Mouse (Mus musculus) myocyte (in vitro differentiated cells): Measurements from ENCODE around the gene Fxyd6. TPM values are rescaled to one million over a fixed set of nuclear protein-coding genes. Genes with fewer than 3 reads are reported as not detected.

Experiments used
- H3K27me3 ChIP-seq: one replicate; pipeline ENCODE4 v1.6.1; 2011; ENCODE audit not compliant: control insufficient read depth, insufficient read depth, insufficient read length
- H3K36me3 ChIP-seq: one replicate; pipeline ENCODE4 v1.6.1; 2011; ENCODE audit not compliant: control insufficient read depth, insufficient read depth
- H3K4me2 ChIP-seq: one replicate; pipeline ENCODE4 v1.6.1; 2011; ENCODE audit warnings: low read depth, control low read depth
- H3K4me3 ChIP-seq: one replicate; pipeline ENCODE4 v1.5.1; 2011; ENCODE audit warnings: mild to moderate bottlenecking, control low read depth, moderate library complexity
- H3K79me2 ChIP-seq: one replicate; pipeline ENCODE4 v1.6.1; 2011; ENCODE audit not compliant: control insufficient read depth, insufficient read depth
- H3ac ChIP-seq: one replicate; pipeline ENCODE4 v1.6.1; 2011; ENCODE audit not compliant: control insufficient read depth, insufficient read length
- CEBPB ChIP-seq: IDR thresholded peaks from 2 replicates; pipeline ENCODE4 v1.6.1; 2011; ENCODE audit warnings: mild to moderate bottlenecking, moderate library complexity; ENCODE audit not compliant: poor library complexity, insufficient read depth, severe bottlenecking
- E2F4 ChIP-seq: IDR thresholded peaks from one replicate; pipeline ENCODE4 v1.6.1; 2011; ENCODE audit warnings: mild to moderate bottlenecking, control low read depth, moderate library complexity; ENCODE audit not compliant: insufficient read depth
- MAX ChIP-seq: IDR thresholded peaks from one replicate; pipeline ENCODE4 v1.6.1; 2011; ENCODE audit warnings: low read depth, mild to moderate bottlenecking, control low read depth
- MYOD1 ChIP-seq, 3 experiments: IDR thresholded peaks; one replicate each; pipeline ENCODE4 v1.6.1; 2011; ENCODE audit warnings: control low read depth in 2 of 3, low read depth in 2 of 3, mild to moderate bottlenecking in 2 of 3, moderate library complexity in 1 of 3; ENCODE audit not compliant: insufficient read length in 2 of 3, control insufficient read depth in 1 of 3
- MYOG ChIP-seq, 3 experiments: IDR thresholded peaks; one replicate each; pipeline ENCODE4 v1.6.1; 2011; ENCODE audit warnings: control low read depth in 2 of 3, low read depth in 2 of 3, mild to moderate bottlenecking in 2 of 3; ENCODE audit not compliant: insufficient read length in 2 of 3, control insufficient read depth in 1 of 3, insufficient read depth in 1 of 3
- POLR2A ChIP-seq: IDR thresholded peaks from one replicate; pipeline ENCODE4 v1.6.1; 2011; ENCODE audit warnings: low read depth, mild to moderate bottlenecking, control low read depth, moderate library complexity; ENCODE audit not compliant: insufficient read length
- POLR2AphosphoS2 ChIP-seq: IDR thresholded peaks from one replicate; pipeline ENCODE4 v1.6.1; 2011; ENCODE audit warnings: low read depth, control low read depth; ENCODE audit not compliant: insufficient read length
- REST ChIP-seq: IDR thresholded peaks from one replicate; pipeline ENCODE4 v1.6.1; 2011; ENCODE audit warnings: mild to moderate bottlenecking, control low read depth, moderate library complexity; ENCODE audit not compliant: insufficient read depth, insufficient read length
- SRF ChIP-seq: IDR thresholded peaks from one replicate; pipeline ENCODE4 v1.6.1; 2011; ENCODE audit warnings: low read depth; ENCODE audit not compliant: control insufficient read depth, insufficient read length
- TCF12 ChIP-seq: IDR thresholded peaks from one replicate; pipeline ENCODE4 v1.6.1; 2011; ENCODE audit warnings: mild to moderate bottlenecking, control low read depth; ENCODE audit not compliant: poor library complexity, insufficient read depth, severe bottlenecking
- TCF3 ChIP-seq: IDR thresholded peaks from one replicate; pipeline ENCODE4 v1.6.1; 2011; ENCODE audit warnings: low read depth, control low read depth; ENCODE audit not compliant: insufficient read length
- USF1 ChIP-seq: IDR thresholded peaks from one replicate; pipeline ENCODE4 v1.6.1; 2011; ENCODE audit warnings: low read depth, mild to moderate bottlenecking, control low read depth, moderate library complexity
- polyA plus RNA-seq: library from polyadenylated mRNA; unstranded; fragments of >200 nt; fragmentation: generic; extraction: Trizol; gene quantifications from one replicate; pipeline ENCODE4 v1.2.1, GENCODE M21; 2012; ENCODE audit warnings: missing spikeins

Fxyd6 gene
- polyA plus RNA-seq: 0.73 TPM

DNA sequence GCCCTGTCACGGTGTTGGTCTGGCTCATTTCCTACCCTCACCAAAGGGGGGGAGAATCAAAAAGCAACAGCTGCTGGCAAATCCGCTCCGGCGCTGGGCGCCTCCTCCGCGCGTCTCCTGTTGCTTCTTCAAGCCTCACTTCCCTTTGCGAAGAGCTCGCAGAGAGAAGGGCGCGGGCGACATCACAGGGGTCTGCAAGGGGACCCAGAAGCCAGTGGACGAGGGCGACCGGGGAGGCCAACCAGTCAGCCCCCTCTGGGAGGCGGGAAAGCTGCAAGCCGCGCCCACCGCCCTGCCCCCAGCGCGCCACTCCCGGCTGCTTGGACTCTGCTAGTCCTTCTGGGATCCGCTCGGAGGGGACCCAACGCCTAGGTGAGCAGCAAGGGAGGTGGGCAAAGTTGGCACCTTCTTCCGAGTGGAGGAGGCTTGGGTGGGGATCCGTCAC lies at the start of gene Fxyd6:
TSS of gene Fxyd6 (plus strand) at position 69 of the 445 bp plus-strand sequence.
- no peak for TF ChIP-seq REST
- TF ChIP-seq USF1: no peak
- no peak for TF ChIP-seq POLR2AphosphoS2
- no peak for TF ChIP-seq TCF12
- no peak for TF ChIP-seq E2F4
- no peak for TF ChIP-seq MAX
- TF ChIP-seq MYOG (IDR thresholded peaks at IDR 0.05; ENCODE audit: control insufficient read depth in 1 of 3, insufficient read depth in 1 of 3, insufficient read length in 2 of 3, low read depth in 2 of 3): no peak
- no peak for TF ChIP-seq TCF3
- no peak for TF ChIP-seq POLR2A

DNA sequence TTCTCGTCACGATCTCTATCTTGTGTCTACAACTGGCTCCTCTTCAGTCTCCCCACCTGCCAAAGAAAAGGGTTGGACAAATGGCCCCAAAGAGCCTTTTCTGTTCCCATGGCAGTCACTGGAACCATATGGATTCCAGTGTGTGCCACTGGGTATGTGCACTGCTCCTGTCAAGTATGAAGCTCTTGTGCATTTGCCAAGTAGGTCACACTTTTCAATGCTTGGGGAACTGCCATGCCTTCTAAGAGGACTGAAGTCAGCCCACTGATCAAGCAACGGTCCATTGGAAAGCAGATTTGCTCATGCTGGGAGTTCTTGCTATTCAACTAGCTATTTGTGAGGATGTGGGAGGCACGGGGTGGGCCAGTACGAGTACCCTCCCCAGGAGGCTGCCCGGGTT lies 48.5 kb upstream of the Fxyd6 start:
- no peak overlapping the region for H3ac ChIP-seq
- H3K27me3 ChIP-seq: peaks cover 11% of the 10 kb centered on the region
- TF ChIP-seq REST (no peak), TCF3 (no peak), USF1 (no peak), SRF (no peak), POLR2A (no peak), MYOD1 (IDR thresholded peaks at IDR 0.05; ENCODE audit: control insufficient read depth in 1 of 3, insufficient read length in 2 of 3, low read depth in 2 of 3) (no peak), MAX (no peak)
- no peaks in the 10 kb centered on the region for H3K79me2 ChIP-seq
- H3K36me3 ChIP-seq: no peaks in the 10 kb centered on the region
- no peak overlapping the region for H3K4me2 ChIP-seq
- no peak overlapping the region for H3K4me3 ChIP-seq

More for the DNA sequence above, at the start of gene Fxyd6:
- no peaks in the 10 kb centered on the region for H3K79me2 ChIP-seq
- H3K4me2 ChIP-seq: no peak within 1 kb of the TSS
- no peaks in the 10 kb centered on the region for H3K36me3 ChIP-seq
- H3ac ChIP-seq: no peak within 1 kb of the TSS
- H3K4me3 ChIP-seq: no peak within 1 kb of the TSS
- peaks cover 28% of the 10 kb centered on the region for H3K27me3 ChIP-seq

DNA sequence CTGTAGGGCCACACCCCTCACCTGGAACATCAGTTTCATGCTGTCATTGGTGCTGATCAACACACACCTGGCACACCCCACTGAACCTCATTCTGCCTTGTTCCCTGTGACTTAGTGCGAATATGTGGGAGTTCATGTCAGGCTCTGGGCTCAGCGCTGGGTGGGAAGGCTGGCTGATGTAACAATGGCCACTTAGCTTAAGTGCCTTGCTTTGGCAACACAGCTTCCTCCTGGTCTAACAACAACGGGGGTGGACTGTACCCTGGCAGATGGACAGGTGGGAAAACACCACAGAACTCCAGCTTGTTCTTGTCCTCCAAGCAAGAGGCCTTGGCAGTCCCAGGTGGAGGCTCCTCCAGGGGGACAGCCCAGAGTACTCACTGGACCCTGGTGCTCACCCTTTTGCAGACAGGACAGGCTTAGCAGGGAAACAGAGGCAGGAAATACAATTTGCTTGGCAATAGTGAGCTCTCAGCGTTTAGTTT lies 48.0 kb upstream of the Fxyd6 start:
- Histone ChIP-seq H3K4me3 (no peak overlapping the region), H3ac (no peak overlapping the region), H3K36me3 (no peaks in the 10 kb centered on the region), H3K79me2 (no peaks in the 10 kb centered on the region), H3K4me2 (no peak overlapping the region), H3K27me3 (peaks cover 10% of the 10 kb centered on the region)
- TF ChIP-seq MYOD1 (IDR thresholded peaks at IDR 0.05; ENCODE audit: control insufficient read depth in 1 of 3, insufficient read length in 2 of 3, low read depth in 2 of 3) (no peak), POLR2A (no peak), MAX (no peak), POLR2AphosphoS2 (no peak), SRF (no peak), REST (no peak), MYOG (IDR thresholded peaks at IDR 0.05; ENCODE audit: control insufficient read depth in 1 of 3, insufficient read depth in 1 of 3, insufficient read length in 2 of 3, low read depth in 2 of 3) (no peak), TCF12 (no peak), TCF3 (no peak), E2F4 (no peak), USF1 (no peak), CEBPB (no peak)

DNA sequence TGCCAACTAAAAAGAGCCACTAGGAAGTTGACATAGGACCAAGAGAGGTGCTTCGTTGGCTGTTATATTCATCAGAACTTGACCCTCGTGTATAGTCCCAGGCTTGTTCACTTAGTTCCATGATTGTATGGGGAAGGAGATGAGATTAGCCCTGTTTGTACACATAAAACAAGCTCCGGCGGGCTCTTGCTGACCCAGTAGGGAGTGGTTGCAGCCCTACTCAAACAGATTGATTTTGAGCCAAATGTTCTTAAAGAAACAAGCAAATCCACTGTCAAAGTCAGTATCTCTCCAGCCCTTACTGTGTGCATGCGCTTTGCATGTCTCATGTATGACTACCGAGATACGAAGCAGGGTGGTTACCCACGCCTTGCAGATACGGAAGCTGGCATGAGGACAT lies 43.6 kb upstream of the Fxyd6 start:
- no peaks in the 10 kb centered on the region for H3K27me3 ChIP-seq
- TF ChIP-seq POLR2A (no peak), MYOD1 (IDR thresholded peaks at IDR 0.05; ENCODE audit: control insufficient read depth in 1 of 3, insufficient read length in 2 of 3, low read depth in 2 of 3) (no peak), POLR2AphosphoS2 (no peak), TCF12 (no peak), TCF3 (no peak), USF1 (no peak), REST (no peak), E2F4 (no peak), SRF (no peak), MAX (no peak), CEBPB (no peak), MYOG (IDR thresholded peaks at IDR 0.05; ENCODE audit: control insufficient read depth in 1 of 3, insufficient read depth in 1 of 3, insufficient read length in 2 of 3, low read depth in 2 of 3) (no peak)
- no peak overlapping the region for H3K4me3 ChIP-seq
- H3ac ChIP-seq: no peak overlapping the region
- no peak overlapping the region for H3K4me2 ChIP-seq
- H3K36me3 ChIP-seq: no peaks in the 10 kb centered on the region
- no peaks in the 10 kb centered on the region for H3K79me2 ChIP-seq

DNA sequence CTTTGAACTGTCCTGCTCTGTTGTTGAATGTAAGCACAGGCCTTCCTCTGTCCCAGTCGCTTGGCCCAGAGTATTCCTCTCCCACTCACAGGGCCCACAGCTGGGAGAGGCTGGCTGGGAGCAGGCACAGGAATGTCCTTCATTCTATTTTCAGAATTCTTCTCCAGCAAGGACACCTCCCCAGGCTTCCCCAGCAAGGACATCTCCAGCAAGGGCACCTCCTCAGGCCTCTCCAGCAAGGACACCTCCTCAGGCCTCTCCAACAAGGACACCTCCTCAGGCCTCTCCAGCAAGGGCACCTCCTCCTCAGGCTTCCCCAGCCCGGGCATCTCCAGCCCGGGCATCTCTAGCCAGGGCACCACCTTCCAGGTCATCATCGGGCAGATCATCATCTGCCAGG lies 41.7 kb upstream of the Fxyd6 start:
- no peaks in the 10 kb centered on the region for H3K36me3 ChIP-seq
- no peaks in the 10 kb centered on the region for H3K27me3 ChIP-seq
- no peak overlapping the region for H3K4me3 ChIP-seq
- no peak overlapping the region for H3K4me2 ChIP-seq
- TF ChIP-seq MAX (no peak), CEBPB (no peak)
- H3ac ChIP-seq: no peak overlapping the region
- no peaks in the 10 kb centered on the region for H3K79me2 ChIP-seq
